Mouse (Mus musculus) R1 (cell line): ENCODE data around the gene Nucb1.
"Not testable (repeated sequence)": the region's sequence is repeated elsewhere in the genome, so short reads cannot be mapped to it uniquely, and the experiment has no call there.

Experiments
- DNase-seq: peaks from one replicate; pipeline ENCODE4 v3.0.0-alpha.2; 2018; ENCODE audit warnings: low read depth, low spot score

The Nucb1 gene

GRCm38 (mm10) chr7:45524841-45525621 lies 14.8 kb upstream of the Nucb1 start:
- DNase-seq: peak; percentile 47

DNA sequence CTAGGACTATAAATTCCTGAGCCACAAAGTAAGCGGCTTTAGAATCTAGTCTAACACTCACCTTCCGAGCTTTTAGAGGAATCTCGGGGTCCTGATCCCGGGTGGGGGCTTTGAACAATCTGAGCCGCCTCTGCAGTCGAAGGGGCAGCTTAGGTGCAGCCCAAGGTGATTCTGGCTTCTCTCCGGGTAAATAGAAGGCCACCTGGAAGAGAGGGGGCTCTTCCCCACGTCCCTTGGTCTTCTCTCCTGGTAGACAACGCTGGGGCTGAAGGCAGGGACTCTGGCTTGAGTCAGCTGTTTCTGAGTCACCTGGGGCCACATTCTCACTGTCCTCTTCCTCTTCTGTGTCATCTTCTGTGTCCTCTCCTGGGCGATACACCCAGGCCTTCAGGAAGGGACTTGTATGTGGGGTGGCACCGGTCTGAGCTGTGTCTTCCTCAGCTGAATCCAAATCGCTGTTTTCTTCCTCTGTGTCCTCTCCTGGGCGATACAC lies 13.5 kb upstream of the Nucb1 start:
- DNase-seq: no peak

DNA sequence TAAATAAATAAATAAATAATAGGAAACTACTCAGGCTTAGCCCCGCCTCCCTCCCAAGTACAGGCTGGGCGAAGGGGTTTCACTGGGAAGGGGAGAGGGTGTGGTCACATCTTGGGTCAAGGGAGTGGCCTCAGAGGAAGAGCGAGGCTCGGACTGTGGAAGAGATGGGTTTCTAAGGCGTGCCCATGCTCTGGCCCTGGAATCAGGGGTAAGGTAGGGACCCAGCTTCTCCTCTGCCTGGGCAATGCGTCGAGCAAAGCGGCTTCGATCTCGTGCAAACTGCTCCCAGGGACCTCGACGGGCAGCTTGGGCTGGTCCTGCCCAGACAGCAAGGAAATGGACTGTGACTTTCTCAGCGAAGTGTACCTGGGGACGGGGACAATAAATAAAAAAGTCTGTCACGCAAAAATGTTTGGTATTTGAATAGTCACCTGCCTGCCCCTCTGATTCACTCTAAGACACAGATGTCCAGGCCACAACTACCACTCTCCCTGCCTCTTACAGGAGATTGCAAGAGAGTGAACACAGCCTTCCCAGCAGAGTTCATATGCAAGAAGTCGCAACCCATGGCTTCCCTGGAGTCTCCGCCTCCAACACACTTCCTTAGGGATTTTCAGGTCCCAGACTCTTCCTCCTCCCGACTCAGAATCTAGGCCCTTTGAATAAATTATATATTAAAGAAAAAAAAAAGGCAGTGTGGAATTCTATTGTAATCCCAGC lies 12.9 kb upstream of the Nucb1 start:
- peak; percentile 77 for DNase-seq

GRCm38 (mm10) chr7:45522194-45522752 lies 12.1 kb upstream of the Nucb1 start:
- DNase-seq: no peak

DNA sequence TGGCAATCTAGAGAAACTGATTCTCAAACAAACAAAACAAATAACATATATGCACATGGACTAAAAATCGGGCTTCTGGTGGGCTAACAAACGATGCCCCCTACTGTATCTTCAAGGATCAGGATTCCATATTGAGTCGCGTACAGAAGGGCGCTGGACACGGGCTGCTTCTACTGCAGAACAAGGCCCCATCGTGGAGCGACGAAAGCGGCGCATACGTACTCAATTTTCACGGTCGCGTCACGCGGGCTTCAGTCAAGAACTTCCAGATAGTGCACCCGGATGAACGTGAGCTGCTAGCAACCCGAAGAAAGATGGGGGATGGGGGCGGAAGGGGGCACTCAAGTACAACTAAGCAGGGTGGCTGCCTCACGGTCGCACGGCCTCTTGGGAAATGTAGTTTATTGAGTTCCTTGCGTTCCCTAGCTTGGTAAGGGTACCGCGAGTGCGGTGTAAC lies 11.6 kb upstream of the Nucb1 start:
- DNase-seq: peak; percentile 94

- no peak for DNase-seq
Observed at GRCm38 (mm10) chr7:45520605-45521004, 10.4 kb upstream of the Nucb1 start.

GRCm38 (mm10) chr7:45519345-45520120 lies 9.3 kb upstream of the Nucb1 start:
- peak; percentile 61 for DNase-seq

- DNase-seq: no peak
Observed at GRCm38 (mm10) chr7:45518618-45519017, 8.4 kb upstream of the Nucb1 start.

GRCm38 (mm10) chr7:45516846-45517245 lies 6.6 kb upstream of the Nucb1 start:
- DNase-seq: not testable (repeated sequence)

DNA sequence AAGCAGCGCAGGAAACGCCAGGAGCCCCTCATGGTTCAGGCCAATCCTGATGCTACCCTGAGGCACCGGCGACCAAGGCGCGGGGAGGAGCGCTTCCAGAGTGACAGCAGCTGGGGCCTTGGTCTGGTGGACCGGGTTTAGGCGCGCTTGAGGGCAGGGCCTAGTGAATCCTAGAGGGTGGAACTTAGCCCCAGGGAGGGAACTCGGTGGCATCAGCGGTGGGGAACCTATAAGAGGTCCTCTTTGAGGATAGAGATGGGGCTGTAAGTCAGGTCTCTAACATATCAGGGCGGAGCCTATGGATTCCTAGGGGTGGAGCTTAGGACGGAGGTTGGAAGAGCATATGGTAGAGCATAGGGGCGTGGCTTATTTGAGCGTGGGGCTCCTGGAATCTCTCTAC lies 5.2 kb upstream of the Nucb1 start:
- peak; percentile 97 for DNase-seq

DNA sequence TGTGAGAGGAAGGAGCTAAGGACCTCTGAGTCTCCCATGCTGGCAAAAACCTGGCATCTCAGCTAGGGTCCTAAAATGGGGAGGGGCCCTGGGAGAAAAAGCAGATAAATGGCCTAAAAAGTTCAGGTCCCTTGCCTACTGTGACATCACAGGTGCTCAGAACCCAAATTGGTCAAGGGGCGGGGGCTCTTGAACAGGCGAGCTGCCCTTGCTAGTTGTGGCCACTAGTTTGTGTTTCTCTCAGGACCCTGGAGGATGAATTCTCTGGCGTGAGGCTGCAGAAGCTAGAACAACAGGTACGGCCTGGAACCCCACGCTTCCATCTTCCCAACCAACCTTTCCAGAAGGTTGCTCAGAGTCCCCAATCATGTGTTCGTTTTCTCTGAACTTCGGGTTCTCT lies 4.2 kb upstream of the Nucb1 start:
- peak; percentile 81 for DNase-seq

DNA sequence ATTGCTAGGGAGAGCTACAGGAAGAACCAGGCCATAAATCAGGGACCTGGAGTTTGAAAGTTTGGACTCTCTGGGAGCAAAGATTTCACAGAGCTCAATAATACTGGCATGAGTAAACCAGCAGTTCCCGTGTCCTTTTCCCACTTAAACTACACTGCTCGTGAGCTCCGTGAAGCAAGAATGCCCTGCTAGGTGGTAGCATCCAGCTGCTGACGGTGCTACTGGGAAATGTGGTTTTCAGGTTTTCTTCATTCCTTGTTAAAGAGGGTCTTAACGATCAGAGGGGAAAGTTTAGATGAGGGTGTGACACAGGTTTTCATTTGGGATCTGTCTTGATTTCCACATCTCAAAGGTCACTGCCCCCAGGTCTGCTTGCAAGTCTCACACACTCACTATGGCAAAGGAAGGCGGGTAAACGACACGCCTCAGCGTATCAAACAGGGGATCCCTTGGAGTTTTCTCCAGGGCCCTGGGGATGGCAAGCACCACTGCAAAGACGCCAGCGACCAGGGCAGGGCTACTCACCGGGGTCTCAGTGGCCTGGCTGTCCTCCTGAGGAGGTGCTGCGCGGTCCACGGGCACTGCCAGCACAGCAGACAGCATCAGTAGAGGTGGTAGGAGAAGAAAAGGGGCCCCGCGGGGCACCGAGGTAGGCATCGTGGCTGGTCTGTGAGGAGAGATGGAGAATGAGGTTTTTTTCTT lies 874 bp downstream of the Nucb1 start:
- no peak for DNase-seq

DNA sequence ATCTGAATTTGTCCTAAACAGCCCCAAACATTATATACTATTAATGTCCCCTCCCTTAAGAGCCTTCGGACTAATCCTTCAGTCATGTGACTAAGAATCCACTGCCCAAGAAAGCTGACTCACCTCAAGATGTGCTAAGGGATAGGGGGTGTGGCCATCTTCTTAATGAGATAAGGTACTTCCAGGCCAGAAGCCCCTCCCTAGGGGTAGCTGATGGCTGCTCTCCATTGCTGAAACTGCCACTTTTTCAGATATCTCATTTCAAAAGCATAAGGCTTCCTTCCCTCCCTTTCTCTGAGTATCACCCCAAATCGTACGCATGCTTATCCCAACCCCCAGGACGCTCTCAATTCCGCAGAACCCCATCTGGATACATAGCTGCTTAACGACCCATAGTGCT lies 1.6 kb downstream of the Nucb1 start:
- DNase-seq: peak; percentile 62

GRCm38 (mm10) chr7:45507583-45507982 lies 2.6 kb downstream of the Nucb1 start:
- no peak for DNase-seq

DNA sequence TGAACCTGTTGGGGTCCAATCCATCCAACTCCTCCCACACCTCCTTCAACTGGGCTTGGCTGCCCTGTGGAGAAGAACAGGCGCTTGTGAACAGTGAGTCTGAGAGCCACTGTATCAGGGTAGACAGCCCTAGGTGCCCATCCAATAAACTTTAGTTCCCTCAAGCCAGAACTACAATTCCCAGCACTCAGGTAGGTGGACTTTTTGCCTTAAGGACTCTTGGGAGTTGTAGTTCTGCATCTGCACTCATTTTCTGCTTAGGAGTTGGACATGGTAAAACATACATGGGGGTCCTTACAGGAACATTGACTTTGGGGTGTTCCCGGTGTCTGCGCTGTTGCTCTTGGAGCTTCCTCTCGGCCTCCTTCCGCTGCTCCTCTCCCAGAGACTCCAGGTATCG lies 11.8 kb downstream of the Nucb1 start:
- no peak for DNase-seq

GRCm38 (mm10) chr7:45494548-45494947 lies 15.7 kb downstream of the Nucb1 start:
- DNase-seq: no peak

DNA sequence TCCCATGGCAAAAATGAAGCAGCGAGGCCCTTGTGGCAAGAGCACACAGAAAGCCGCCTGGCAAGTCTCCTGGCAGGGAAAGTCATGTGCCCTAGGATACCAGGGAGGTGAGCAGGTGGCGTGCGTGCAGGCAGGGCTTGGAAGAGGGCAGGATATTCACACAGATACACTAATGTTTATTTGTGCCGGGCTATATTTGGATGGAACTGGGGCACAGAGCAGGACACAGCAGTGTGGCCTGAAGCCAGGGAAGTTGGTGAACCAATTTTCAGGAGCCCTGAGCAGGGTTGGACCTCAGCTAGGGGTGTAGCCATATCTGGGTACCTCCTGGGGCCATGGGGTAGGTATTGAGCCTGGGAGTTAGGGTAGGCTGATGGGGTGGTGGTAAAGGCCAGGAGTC lies 17.3 kb downstream of the Nucb1 start:
- no peak for DNase-seq

GRCm38 (mm10) chr7:45492225-45492844 lies 17.9 kb downstream of the Nucb1 start:
- no peak for DNase-seq

DNA sequence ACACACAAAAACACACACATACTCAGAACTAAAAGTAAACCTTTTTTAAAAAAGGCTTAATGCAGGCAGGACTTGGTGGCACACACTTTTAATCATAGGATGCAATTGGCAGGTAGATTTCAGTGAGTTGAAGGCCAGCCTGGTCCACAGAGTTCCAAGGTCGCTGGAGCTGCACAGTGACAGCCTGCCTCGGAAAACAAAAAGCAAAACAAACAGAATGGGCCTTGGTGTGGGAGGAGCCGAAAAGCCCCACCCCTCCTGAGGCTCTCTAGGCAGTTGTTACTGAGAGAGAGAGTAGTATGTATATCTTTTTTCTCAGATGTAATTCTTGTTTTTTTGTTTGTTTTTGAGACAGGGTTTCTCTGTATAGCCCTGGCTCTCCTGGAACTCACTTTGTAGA lies 18.9 kb downstream of the Nucb1 start:
- DNase-seq: peak; percentile 43

- no peak for DNase-seq
Observed at GRCm38 (mm10) chr7:45490822-45491221, 19.4 kb downstream of the Nucb1 start.

- no peak for DNase-seq
Observed at GRCm38 (mm10) chr7:45489578-45489977, 20.6 kb downstream of the Nucb1 start.
